Mouse (Mus musculus) limb, embryonic 12.5 days (tissue): ENCODE results near the gene Smyd3. TPM values are rescaled to one million over a fixed set of nuclear protein-coding genes. Genes with fewer than 3 reads are reported as not detected.

ENCODE experiments used
- ATAC-seq: fragments of 200-750 bp; cut with Nextera tagmentation; 2 replicates; pipeline ENCODE4 v1.8.0; 2017; ENCODE audit warnings: low read depth, moderate TSS enrichment; ENCODE audit not compliant: insufficient number of reproducible peaks, insufficient read depth, low FRiP score, low TSS enrichment
- H3K27ac ChIP-seq: fragments of 300-500 bp; sonication (generic); 2 replicates; pipeline ENCODE4 v1.5.1; 2016; ENCODE audit warnings: mild to moderate bottlenecking, moderate library complexity
- H3K27me3 ChIP-seq: fragments of 300-500 bp; sonication (generic); 2 replicates; pipeline ENCODE4 v1.6.1; 2016; ENCODE audit warnings: mild to moderate bottlenecking, moderate library complexity
- H3K36me3 ChIP-seq: fragments of 300-500 bp; sonication (generic); 2 replicates; pipeline ENCODE4 v1.6.1; 2016; ENCODE audit warnings: mild to moderate bottlenecking, moderate library complexity
- H3K4me1 ChIP-seq: fragments of 300-500 bp; sonication (generic); replicated peaks from 2 replicates; pipeline ENCODE4 v1.6.1; 2016
- H3K4me2 ChIP-seq: fragments of 300-500 bp; sonication (generic); 2 replicates; pipeline ENCODE4 v1.6.1; 2016; ENCODE audit warnings: mild to moderate bottlenecking, moderate library complexity
- H3K4me3 ChIP-seq: fragments of 300-500 bp; sonication (generic); replicated peaks from 2 replicates; pipeline ENCODE4 v1.5.1; 2016; ENCODE audit warnings: mild to moderate bottlenecking
- H3K9ac ChIP-seq: fragments of 300-500 bp; sonication (generic); replicated peaks from 2 replicates; pipeline ENCODE4 v1.6.1; 2016; ENCODE audit warnings: mild to moderate bottlenecking, moderate library complexity
- H3K9me3 ChIP-seq: fragments of 300-500 bp; sonication (generic); 2 replicates; pipeline ENCODE4 v1.6.1; 2016; ENCODE audit warnings: mild to moderate bottlenecking, moderate library complexity
- WGBS: fragments of 180-500 bp; shearing (Covaris S2); methylation state at CpG from one replicate; pipeline ENCODE4 v1.1.7; 2016; 5-methylcytosine and 5-hydroxymethylcytosine counted together
- polyA plus RNA-seq: library from polyadenylated mRNA; unstranded; fragments of >200 nt; fragmentation: Nextera tagmentation; extraction: Ambion mirVana; gene quantifications from 2 replicates; pipeline ENCODE4 v1.2.1, GENCODE M21; 2016

Smyd3 gene
- polyA plus RNA-seq, 1 experiment from 2014 or later: 26.5 TPM

DNA sequence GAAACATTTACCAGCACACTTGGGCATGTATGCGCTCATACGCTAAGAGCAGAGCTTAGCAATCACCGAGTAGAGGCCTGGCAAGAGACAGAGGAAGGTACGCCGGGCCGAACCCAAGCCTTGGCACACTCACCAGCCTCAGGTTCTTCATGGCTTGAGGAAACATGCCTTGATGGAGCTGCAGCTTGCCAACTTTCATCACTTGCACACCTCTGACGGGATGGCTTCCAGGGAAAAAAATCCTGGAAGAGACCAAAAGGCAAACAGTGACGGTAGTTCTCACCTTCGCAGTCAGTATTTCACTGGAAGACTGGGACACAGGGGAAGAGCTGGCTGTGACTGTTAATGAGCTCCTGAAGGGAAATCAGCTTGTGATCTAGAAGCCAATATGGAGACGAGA is 545.8 kb downstream of the Smyd3 start:
- Histone ChIP-seq H3K36me3 (no peaks in the 10 kb centered on the region), H3K9me3 (no peaks in the 10 kb centered on the region), H3K9ac (no peak overlapping the region), H3K4me2 (no peak overlapping the region), H3K4me1 (peaks cover 30% of the 10 kb centered on the region), H3K27ac (no peak overlapping the region), H3K27me3 (0 out of 2 replicates have a peak, but pooled peaks cover 5% of the 10 kb centered on the region), H3K4me3 (no peak overlapping the region)
- WGBS: 88% methylated on average over 10 of the region's 10 CpGs
- ATAC-seq: no peak

DNA sequence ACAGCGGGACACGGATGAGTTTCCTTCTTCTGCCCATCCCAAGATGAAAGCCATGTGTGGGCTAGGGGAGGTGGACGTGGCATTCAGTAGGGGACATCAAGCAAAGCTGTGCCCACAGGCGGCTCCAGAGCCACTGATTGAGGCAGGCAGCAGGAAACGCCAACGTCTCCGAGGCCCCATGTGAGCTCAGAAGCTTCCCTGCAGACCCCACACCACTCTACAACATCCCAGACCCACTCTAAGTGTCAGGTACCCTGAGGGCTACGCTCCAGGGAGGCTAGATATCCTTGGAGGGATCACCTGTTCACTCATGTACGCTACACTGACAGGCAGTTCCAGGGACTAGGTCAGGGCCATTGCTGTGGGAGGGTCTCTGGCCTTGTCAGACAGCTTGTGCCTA is 556.2 kb downstream of the Smyd3 start:
- 75% methylated on average over 9 of the region's 9 CpGs for WGBS
- no peaks in the 10 kb centered on the region for H3K9me3 ChIP-seq
- no peak for ATAC-seq
- no peaks in the 10 kb centered on the region for H3K27me3 ChIP-seq
- H3K9ac ChIP-seq: no peak overlapping the region
- H3K27ac ChIP-seq: no peak overlapping the region
- no peaks in the 10 kb centered on the region for H3K36me3 ChIP-seq
- H3K4me1 ChIP-seq: peaks cover 30% of the 10 kb centered on the region
- H3K4me2 ChIP-seq: no peak overlapping the region
- no peak overlapping the region for H3K4me3 ChIP-seq

DNA sequence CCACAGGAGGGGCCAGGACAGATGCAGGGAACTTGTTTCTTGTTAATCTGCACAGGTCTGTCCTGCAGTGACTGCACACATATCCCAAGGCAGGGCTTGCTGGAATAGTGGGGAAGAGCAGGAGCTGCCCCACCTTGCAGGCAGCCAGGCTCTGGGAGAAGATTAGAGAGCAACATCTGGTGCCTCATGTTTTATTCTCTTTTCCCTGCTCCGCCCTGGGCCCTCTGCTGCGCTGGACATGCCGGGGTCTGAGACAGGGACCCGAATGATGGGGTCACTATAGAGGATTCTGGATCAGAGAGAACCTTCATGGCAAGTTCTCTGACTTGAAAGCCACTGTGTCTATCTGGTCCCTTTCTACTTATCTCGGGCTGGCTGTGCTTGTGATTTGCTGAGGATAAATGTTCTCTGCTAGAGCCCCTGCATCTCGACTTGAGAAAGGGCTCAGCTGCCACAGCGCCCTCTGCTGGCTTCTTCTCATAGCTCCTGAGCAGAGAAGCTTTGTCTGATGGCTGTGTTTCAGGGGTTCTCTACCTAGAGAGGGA is 557.8 kb downstream of the Smyd3 start:
- peak; percentile 65 for ATAC-seq
- 41% methylated on average over 7 of the region's 7 CpGs for WGBS
- Histone ChIP-seq H3K4me3 (no peak overlapping the region), H3K4me2 (no peak overlapping the region), H3K9me3 (no peaks in the 10 kb centered on the region), H3K27ac (0 out of 2 replicates have a peak overlapping the region, but pooled peaks have one; percentile 12), H3K9ac (no peak overlapping the region), H3K4me1 (peaks cover 27% of the 10 kb centered on the region), H3K27me3 (no peaks in the 10 kb centered on the region), H3K36me3 (no peaks in the 10 kb centered on the region)

GRCm38 (mm10) chr1:178958641-178959040 is 559.2 kb downstream of the Smyd3 start:
- no peaks in the 10 kb centered on the region for H3K36me3 ChIP-seq
- WGBS: 81% methylated on average over 4 of the region's 4 CpGs
- H3K9me3 ChIP-seq: no peaks in the 10 kb centered on the region
- no peak overlapping the region for H3K4me2 ChIP-seq
- no peaks in the 10 kb centered on the region for H3K27me3 ChIP-seq
- no peak overlapping the region for H3K27ac ChIP-seq
- no peak overlapping the region for H3K4me3 ChIP-seq
- no peak overlapping the region for H3K9ac ChIP-seq
- H3K4me1 ChIP-seq: peaks cover 30% of the 10 kb centered on the region
- no peak for ATAC-seq

- H3K4me3 ChIP-seq: no peak overlapping the region
- H3K36me3 ChIP-seq: 0 out of 2 replicates have a peak, but pooled peaks cover 3% of the 10 kb centered on the region
- H3K9ac ChIP-seq: peak overlapping the region; percentile 23; the same call in 1 of the 2 replicates
- peaks cover 28% of the 10 kb centered on the region for H3K4me1 ChIP-seq
- 19% methylated on average over 12 of the region's 12 CpGs for WGBS
- H3K27me3 ChIP-seq: no peaks in the 10 kb centered on the region
- H3K4me2 ChIP-seq: 0 out of 2 replicates have a peak overlapping the region, but pooled peaks have one; percentile 8
- peak overlapping the region; percentile 75 for H3K27ac ChIP-seq
- ATAC-seq: peak; percentile 10; the same call in 1 of the 2 replicates
- peaks cover 9% of the 10 kb centered on the region for H3K9me3 ChIP-seq
These were observed 564.9 kb downstream of the Smyd3 start for GRCm38 (mm10) chr1:178952910-178953309.

DNA sequence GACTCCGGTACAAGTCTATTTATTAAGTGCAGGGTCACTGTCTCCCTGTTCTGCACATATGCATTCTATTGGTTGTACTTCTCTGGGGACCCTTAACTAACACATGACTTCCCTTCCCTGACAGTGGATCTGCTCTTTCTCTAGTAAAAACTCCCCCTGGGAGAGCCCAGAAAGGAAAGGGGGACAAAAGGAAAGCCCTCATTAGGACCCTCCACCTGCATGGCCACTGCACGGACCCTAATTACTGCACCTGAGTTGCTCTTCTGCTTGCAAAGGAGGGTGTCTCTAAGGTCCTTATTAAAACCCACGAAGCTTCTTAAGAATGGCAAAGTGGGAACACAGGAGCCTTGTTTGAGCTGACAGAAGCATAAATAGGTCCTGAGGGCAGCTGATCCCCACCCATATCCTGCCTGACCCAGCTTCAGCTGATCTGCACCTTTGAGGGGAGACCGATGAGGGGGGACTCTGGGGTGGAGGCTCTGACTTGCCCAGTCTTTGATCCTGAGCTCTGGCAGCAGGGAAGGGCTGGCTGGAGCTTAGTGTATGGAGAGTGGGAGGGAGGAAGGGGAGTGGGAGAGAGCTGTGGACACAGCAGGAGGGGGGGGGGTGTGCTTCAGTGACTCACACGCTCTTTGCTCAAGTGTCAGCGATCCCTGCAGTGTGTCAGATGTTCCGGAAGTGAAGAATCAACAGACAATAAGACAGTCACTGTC is 575.4 kb downstream of the Smyd3 start:
- ATAC-seq: no peak
- H3K4me2 ChIP-seq: no peak overlapping the region
- no peaks in the 10 kb centered on the region for H3K27me3 ChIP-seq
- H3K27ac ChIP-seq: 0 out of 2 replicates have a peak overlapping the region, but pooled peaks have one; percentile 0
- no peaks in the 10 kb centered on the region for H3K9me3 ChIP-seq
- H3K4me1 ChIP-seq: peaks cover 19% of the 10 kb centered on the region
- 27% methylated on average over 7 of the region's 7 CpGs for WGBS
- no peak overlapping the region for H3K4me3 ChIP-seq
- H3K9ac ChIP-seq: no peak overlapping the region
- H3K36me3 ChIP-seq: peaks cover 12% of the 10 kb centered on the region

GRCm38 (mm10) chr1:178940353-178940752 is 577.5 kb downstream of the Smyd3 start:
- ATAC-seq: no peak

DNA sequence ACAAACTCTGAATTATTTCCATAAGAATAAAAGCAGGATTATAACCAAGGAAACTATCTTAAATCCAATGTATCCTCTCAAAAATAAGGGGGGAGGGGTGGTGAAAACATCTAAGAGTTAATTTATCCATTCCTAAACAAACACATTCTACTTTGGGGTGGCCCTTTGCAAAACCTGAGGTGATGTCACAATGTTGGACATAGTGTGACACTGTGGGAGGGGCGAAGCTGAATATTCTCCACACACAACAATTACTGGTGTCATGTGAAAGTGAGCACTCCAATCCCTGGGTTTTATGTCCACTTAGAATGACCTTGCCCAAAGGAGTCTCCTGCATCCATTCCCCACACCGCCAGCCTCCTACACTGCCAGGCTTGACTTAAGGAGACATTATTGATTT is 580.9 kb downstream of the Smyd3 start:
- no peaks in the 10 kb centered on the region for H3K9me3 ChIP-seq
- H3K4me3 ChIP-seq: no peak overlapping the region
- 86% methylated on average over 2 of the region's 2 CpGs for WGBS
- no peak for ATAC-seq
- H3K4me2 ChIP-seq: no peak overlapping the region
- H3K36me3 ChIP-seq: peaks cover 50% of the 10 kb centered on the region
- no peak overlapping the region for H3K27ac ChIP-seq
- peaks cover 31% of the 10 kb centered on the region for H3K4me1 ChIP-seq
- H3K27me3 ChIP-seq: no peaks in the 10 kb centered on the region
- H3K9ac ChIP-seq: no peak overlapping the region

More at GRCm38 (mm10) chr1:178940353-178940752, 577.5 kb downstream of the Smyd3 start:
- Histone ChIP-seq H3K4me1 (peaks cover 32% of the 10 kb centered on the region), H3K9ac (no peak overlapping the region), H3K4me3 (no peak overlapping the region), H3K4me2 (no peak overlapping the region), H3K27me3 (no peaks in the 10 kb centered on the region), H3K9me3 (no peaks in the 10 kb centered on the region), H3K36me3 (peaks cover 24% of the 10 kb centered on the region), H3K27ac (no peak overlapping the region)
- WGBS: 88% methylated on average over 4 of the region's 4 CpGs

GRCm38 (mm10) chr1:178936457-178936856 is 581.4 kb downstream of the Smyd3 start:
- no peaks in the 10 kb centered on the region for H3K9me3 ChIP-seq
- H3K4me3 ChIP-seq: no peak overlapping the region
- no peak overlapping the region for H3K4me2 ChIP-seq
- no peak for ATAC-seq
- H3K9ac ChIP-seq: no peak overlapping the region
- peaks cover 29% of the 10 kb centered on the region for H3K4me1 ChIP-seq
- no peaks in the 10 kb centered on the region for H3K27me3 ChIP-seq
- 56% methylated on average over 4 of the region's 4 CpGs for WGBS
- peaks cover 56% of the 10 kb centered on the region for H3K36me3 ChIP-seq
- peak overlapping the region; percentile 73 for H3K27ac ChIP-seq

DNA sequence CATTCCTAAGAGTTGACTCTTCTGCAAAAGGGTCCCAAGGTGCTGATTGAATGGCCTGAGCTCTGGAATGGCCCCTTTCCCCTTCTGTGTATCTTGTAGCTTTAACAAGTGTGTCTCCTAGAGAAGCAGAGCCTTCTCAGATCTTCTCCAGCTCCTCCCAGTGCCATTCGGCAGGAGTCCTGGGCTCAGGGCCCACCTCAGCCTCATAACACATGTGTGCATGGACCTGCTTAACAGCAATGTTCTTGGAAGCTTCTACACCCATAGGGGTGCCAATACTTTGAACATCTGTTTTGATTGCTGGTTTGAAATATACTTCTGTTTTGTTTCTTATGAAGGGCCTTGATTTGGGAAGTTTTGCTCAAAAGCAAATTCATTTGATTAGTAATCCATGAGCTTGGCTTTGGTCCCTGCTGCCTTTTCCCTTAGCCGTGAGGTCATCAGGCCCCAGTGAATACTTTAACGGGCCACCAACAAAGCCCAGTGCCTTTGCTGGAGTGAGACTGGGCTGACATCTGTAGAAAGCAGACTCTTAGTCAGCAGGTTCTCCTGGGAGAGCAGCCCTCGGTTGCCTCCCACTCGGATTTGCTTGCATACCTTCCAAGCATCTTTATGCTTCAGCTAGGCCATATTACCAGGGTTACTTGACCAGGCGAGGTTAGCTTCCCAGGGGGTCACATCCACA is 583.7 kb downstream of the Smyd3 start:
- H3K9me3 ChIP-seq: no peaks in the 10 kb centered on the region
- H3K9ac ChIP-seq: no peak overlapping the region
- no peaks in the 10 kb centered on the region for H3K27me3 ChIP-seq
- peaks cover 72% of the 10 kb centered on the region for H3K36me3 ChIP-seq
- H3K4me2 ChIP-seq: no peak overlapping the region
- WGBS: 81% methylated on average over 6 of the region's 6 CpGs
- no peak overlapping the region; the same call in 1 of the 2 replicates for H3K27ac ChIP-seq
- ATAC-seq: no peak
- no peak overlapping the region for H3K4me3 ChIP-seq
- H3K4me1 ChIP-seq: peaks cover 29% of the 10 kb centered on the region

DNA sequence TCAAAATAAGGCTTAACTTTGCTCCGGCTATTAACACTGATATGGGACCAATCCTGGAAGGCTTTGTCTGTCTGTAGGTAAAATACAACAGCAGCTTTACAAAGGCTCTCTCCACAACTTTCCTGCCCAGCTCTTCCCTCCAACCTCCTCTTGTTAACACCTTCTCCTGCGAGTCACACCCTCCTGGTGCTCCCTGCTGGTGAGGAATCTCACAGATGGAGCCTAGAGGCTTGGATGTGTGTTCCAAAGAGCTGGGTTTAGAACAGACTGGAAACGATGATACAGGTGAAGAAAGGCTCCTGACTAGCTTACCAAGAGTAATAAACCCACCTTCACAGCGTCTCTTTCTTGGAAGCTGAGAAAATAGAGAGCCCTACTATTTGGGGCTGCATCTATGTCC is 588.3 kb downstream of the Smyd3 start:
- 0 out of 2 replicates have a peak, but pooled peaks cover 10% of the 10 kb centered on the region for H3K4me1 ChIP-seq
- ATAC-seq: no peak
- H3K9ac ChIP-seq: no peak overlapping the region
- H3K27ac ChIP-seq: no peak overlapping the region
- no peak overlapping the region for H3K4me2 ChIP-seq
- H3K9me3 ChIP-seq: no peaks in the 10 kb centered on the region
- WGBS: 55% methylated on average over 4 of the region's 4 CpGs
- no peaks in the 10 kb centered on the region for H3K27me3 ChIP-seq
- peaks cover 80% of the 10 kb centered on the region for H3K36me3 ChIP-seq
- no peak overlapping the region for H3K4me3 ChIP-seq
